Mouse (Mus musculus) cerebellum, adult 11 months (tissue): ENCODE data around the gene Phc1.
"Not testable (repeated sequence)": the region's sequence is repeated elsewhere in the genome, so short reads cannot be mapped to it uniquely, and the experiment has no call there.

Experiments used
- DNase-seq: peaks from one replicate; pipeline ENCODE4 v3.0.0; 2022

Phc1 gene

GRCm38 (mm10) chr6:122340349-122341000 lies at the start of gene Phc1:
TSS of gene Phc1 (minus strand) at chr6:122340561.
- DNase-seq: peak; percentile 7

GRCm38 (mm10) chr6:122389986-122390385 lies 49.6 kb upstream of the Phc1 start:
- not testable (repeated sequence) for DNase-seq

- not testable (repeated sequence) for DNase-seq
These were observed 47.0 kb upstream of the Phc1 start for GRCm38 (mm10) chr6:122387177-122388028.

GRCm38 (mm10) chr6:122385724-122386123 lies 45.4 kb upstream of the Phc1 start:
- no peak for DNase-seq

- DNase-seq: no peak
These were observed 44.5 kb upstream of the Phc1 start for GRCm38 (mm10) chr6:122384886-122385285.

GRCm38 (mm10) chr6:122383211-122383610 lies 42.9 kb upstream of the Phc1 start:
- no peak for DNase-seq

- DNase-seq: no peak
These were observed 41.7 kb upstream of the Phc1 start for GRCm38 (mm10) chr6:122382046-122382445.

- DNase-seq: no peak
These were observed 27.9 kb upstream of the Phc1 start for GRCm38 (mm10) chr6:122368245-122368644.

GRCm38 (mm10) chr6:122366976-122367375 lies 26.6 kb upstream of the Phc1 start:
- no peak for DNase-seq

- DNase-seq: no peak
These were observed 25.9 kb upstream of the Phc1 start for GRCm38 (mm10) chr6:122366287-122366686.

- no peak for DNase-seq
These were observed 25.3 kb upstream of the Phc1 start for GRCm38 (mm10) chr6:122365706-122366105.

GRCm38 (mm10) chr6:122357089-122357488 lies 16.7 kb upstream of the Phc1 start:
- DNase-seq: no peak

GRCm38 (mm10) chr6:122355909-122356308 lies 15.5 kb upstream of the Phc1 start:
- DNase-seq: no peak

- DNase-seq: not testable (repeated sequence)
These were observed 7.0 kb upstream of the Phc1 start for GRCm38 (mm10) chr6:122347326-122347725.

- DNase-seq: no peak
These were observed 6.0 kb upstream of the Phc1 start for GRCm38 (mm10) chr6:122346399-122346798.

- DNase-seq: no peak
These were observed 5.4 kb upstream of the Phc1 start for GRCm38 (mm10) chr6:122345731-122346130.

GRCm38 (mm10) chr6:122344386-122345116 lies 4.2 kb upstream of the Phc1 start:
- DNase-seq: no peak

GRCm38 (mm10) chr6:122343719-122344118 lies 3.4 kb upstream of the Phc1 start:
- no peak for DNase-seq

- DNase-seq: no peak
These were observed 1.8 kb upstream of the Phc1 start for GRCm38 (mm10) chr6:122342125-122342524.

GRCm38 (mm10) chr6:122341038-122341810 lies 863 bp upstream of the Phc1 start:
- no peak for DNase-seq

GRCm38 (mm10) chr6:122339648-122340341 lies 566 bp downstream of the Phc1 start:
- DNase-seq: peak; percentile 78

- peak; percentile 66 for DNase-seq
These were observed 1.2 kb downstream of the Phc1 start for GRCm38 (mm10) chr6:122339047-122339647.
